Mouse (Mus musculus) lung, postnatal 0 days (tissue): ENCODE measurements around the gene Usp6nl. TPM values are rescaled to one million over a fixed set of nuclear protein-coding genes. Genes with fewer than 3 reads are reported as not detected.

Experiments
- ATAC-seq: fragments of 200-750 bp; cut with Nextera tagmentation; 2 replicates; pipeline ENCODE4 v1.8.0; 2017; ENCODE audit warnings: moderate library complexity
- DNase-seq: peaks from one replicate; pipeline ENCODE4 v3.0.0-alpha.2; 2016; ENCODE audit warnings: low spot score
- H3K27ac ChIP-seq: fragments of 300-500 bp; sonication (generic); 2 replicates; pipeline ENCODE4 v1.5.1; 2014; ENCODE audit warnings: antibody characterized with exemption, mild to moderate bottlenecking, low read length, mixed read lengths
- H3K27me3 ChIP-seq: fragments of 300-500 bp; sonication (generic); replicated peaks from 2 replicates; pipeline ENCODE4 v1.6.1; 2014; ENCODE audit warnings: low read length, mixed read lengths; ENCODE audit not compliant: insufficient read depth
- H3K36me3 ChIP-seq: fragments of 300-500 bp; sonication (generic); 2 replicates; pipeline ENCODE4 v1.6.1; 2014; ENCODE audit warnings: low read length, mixed read lengths; ENCODE audit not compliant: insufficient read depth
- H3K4me1 ChIP-seq: fragments of 300-500 bp; sonication (generic); 2 replicates; pipeline ENCODE4 v1.6.1; 2014; ENCODE audit warnings: antibody characterized with exemption, low read depth, low read length, mixed read lengths; ENCODE audit not compliant: insufficient read depth
- H3K4me2 ChIP-seq: fragments of 300-500 bp; sonication (generic); replicated peaks from 2 replicates; pipeline ENCODE4 v1.6.1; 2014; ENCODE audit warnings: low read depth, mild to moderate bottlenecking, low read length, moderate library complexity, mixed read lengths
- H3K4me3 ChIP-seq: fragments of 300-500 bp; sonication (generic); 2 replicates; pipeline ENCODE4 v1.5.1; 2014; ENCODE audit warnings: low read depth, low read length
- H3K9ac ChIP-seq: fragments of 300-500 bp; sonication (generic); replicated peaks from 2 replicates; pipeline ENCODE4 v1.6.1; 2014; ENCODE audit warnings: low read depth, mild to moderate bottlenecking
- H3K9me3 ChIP-seq: fragments of 300-500 bp; sonication (generic); 2 replicates; pipeline ENCODE4 v1.6.1; 2016; ENCODE audit warnings: low read length, mixed read lengths
- CTCF ChIP-seq: IDR thresholded peaks from 2 replicates; pipeline ENCODE4 v1.5.1; 2016; ENCODE audit warnings: antibody characterized with exemption, mild to moderate bottlenecking
- EP300 ChIP-seq: IDR thresholded peaks from 2 replicates; pipeline ENCODE4 v1.6.1; 2016; ENCODE audit warnings: antibody characterized with exemption, mild to moderate bottlenecking, control low read depth
- WGBS: fragments of 180-500 bp; shearing (Covaris S2); extraction: QIAGEN DNeasy Blood & Tissue Kit; methylation state at CpG from one replicate; pipeline ENCODE4 v1.1.7; 2014; 5-methylcytosine and 5-hydroxymethylcytosine counted together
- polyA plus RNA-seq: library from polyadenylated mRNA; unstranded; fragments of >200 nt; fragmentation: Nextera tagmentation; extraction: Ambion mirVana; gene quantifications from 2 replicates; pipeline ENCODE4 v1.2.1, GENCODE M21; 2015

Usp6nl gene
- polyA plus RNA-seq, 1 experiment from 2014 or later: 9.5 TPM

DNA sequence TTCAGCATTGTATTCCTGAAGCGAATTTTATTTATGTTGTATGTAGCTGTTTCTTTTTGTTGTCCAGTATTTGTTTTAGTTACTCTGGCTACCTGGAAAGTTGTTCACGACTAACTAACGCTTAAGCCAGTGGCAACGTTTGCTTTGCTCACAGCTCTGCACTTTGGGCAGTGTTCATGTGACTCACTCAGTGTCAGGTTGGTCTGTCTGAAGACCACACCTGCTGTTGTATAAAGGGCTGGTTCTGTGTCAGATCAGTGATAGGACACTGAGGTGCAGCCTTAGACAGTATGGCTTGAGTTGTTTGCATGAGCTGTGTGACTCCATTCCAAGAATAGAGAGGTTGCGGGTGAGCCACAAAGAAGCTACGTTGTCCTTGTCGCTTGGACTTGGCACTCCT lies 6.5 kb downstream of the Usp6nl start:
- Histone ChIP-seq H3K9ac (no peak overlapping the region), H3K4me2 (no peak overlapping the region), H3K4me1 (peaks cover 19% of the 10 kb centered on the region; the same call in 1 of the 2 replicates), H3K27ac (no peak overlapping the region), H3K4me3 (no peak overlapping the region), H3K9me3 (no peaks in the 10 kb centered on the region), H3K27me3 (no peaks in the 10 kb centered on the region), H3K36me3 (no peaks in the 10 kb centered on the region)
- ATAC-seq (no peak), DNase-seq (no peak)
- TF ChIP-seq CTCF (no peak), EP300 (no peak)
- WGBS: 80% methylated on average over 7 of the region's 7 CpGs

DNA sequence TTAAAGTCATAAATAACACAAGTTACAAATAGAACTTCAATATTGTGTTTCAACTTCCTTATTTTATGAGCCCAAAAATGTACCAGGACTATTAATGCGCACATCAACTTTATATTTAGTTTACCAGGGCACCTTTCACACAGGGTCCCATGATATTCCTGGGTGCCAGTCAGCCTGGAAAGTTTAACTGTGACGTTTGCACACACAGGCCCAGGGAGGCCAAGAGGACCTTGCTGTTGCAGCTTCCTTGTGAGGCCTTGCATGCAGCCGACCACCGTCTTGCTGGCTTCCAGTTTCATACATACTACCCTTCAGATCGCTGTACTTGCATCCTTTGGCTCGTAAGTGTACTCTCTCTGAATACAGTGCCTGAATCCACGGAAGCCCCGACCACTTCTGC lies 8.3 kb downstream of the Usp6nl start:
- Histone ChIP-seq H3K9me3 (no peaks in the 10 kb centered on the region), H3K4me3 (no peak overlapping the region), H3K27ac (no peak overlapping the region), H3K4me1 (peaks cover 13% of the 10 kb centered on the region; the same call in 1 of the 2 replicates), H3K4me2 (no peak overlapping the region), H3K27me3 (no peaks in the 10 kb centered on the region), H3K9ac (no peak overlapping the region), H3K36me3 (no peaks in the 10 kb centered on the region)
- ATAC-seq: no peak
- TF ChIP-seq CTCF (no peak), EP300 (no peak)
- DNase-seq: no peak
- WGBS: 62% methylated on average over 8 of the region's 8 CpGs

DNA sequence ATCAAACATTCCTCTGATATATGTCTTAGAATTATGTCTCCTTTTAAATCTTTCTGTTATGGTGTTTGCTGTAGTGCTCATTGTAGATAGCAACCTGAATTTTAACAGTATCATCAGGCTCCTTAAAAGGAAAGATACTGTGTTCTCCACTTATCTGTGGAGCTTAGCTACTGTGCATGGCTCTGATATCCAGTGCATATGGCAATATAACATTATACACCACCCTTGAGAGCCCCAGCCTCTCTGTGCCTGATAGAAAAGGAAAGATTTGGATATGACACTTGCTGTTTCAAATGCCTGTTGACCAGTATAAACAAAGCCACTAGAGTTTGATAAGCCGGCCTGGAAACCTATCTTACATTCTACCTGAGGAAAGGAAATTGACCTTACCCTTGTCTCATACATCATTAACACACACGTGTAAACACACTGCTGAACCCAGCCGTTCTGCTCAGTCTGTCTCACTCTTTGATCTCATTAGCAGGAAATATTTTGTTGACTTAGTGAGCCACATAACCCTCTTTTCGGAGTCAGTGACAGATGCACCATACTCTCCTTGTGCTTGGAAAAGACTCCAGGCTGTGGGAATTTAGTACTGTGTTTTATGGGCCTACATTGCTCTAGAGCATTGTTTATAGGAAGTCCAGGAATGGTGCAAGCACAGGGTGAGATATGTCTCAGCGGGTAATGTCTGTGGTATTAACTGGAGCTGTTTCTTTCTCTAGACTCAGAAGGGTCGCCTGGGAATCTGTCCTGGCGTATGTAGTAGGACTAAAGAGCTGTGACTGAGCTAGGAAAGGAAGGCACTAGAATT lies 9.1 kb downstream of the Usp6nl start:
- ATAC-seq: 0 out of 2 replicates have a peak, but pooled peaks have one; percentile 28
- Histone ChIP-seq H3K4me3 (no peak overlapping the region), H3K9ac (no peak overlapping the region), H3K9me3 (no peaks in the 10 kb centered on the region), H3K36me3 (no peaks in the 10 kb centered on the region), H3K27me3 (no peaks in the 10 kb centered on the region), H3K4me2 (no peak overlapping the region), H3K27ac (peak overlapping the region; percentile 11; the same call in 1 of the 2 replicates), H3K4me1 (peaks cover 13% of the 10 kb centered on the region; the same call in 1 of the 2 replicates)
- peak; percentile 26 for DNase-seq
- no peak for TF ChIP-seq CTCF
- 32% methylated on average over 7 of the region's 7 CpGs for WGBS

DNA sequence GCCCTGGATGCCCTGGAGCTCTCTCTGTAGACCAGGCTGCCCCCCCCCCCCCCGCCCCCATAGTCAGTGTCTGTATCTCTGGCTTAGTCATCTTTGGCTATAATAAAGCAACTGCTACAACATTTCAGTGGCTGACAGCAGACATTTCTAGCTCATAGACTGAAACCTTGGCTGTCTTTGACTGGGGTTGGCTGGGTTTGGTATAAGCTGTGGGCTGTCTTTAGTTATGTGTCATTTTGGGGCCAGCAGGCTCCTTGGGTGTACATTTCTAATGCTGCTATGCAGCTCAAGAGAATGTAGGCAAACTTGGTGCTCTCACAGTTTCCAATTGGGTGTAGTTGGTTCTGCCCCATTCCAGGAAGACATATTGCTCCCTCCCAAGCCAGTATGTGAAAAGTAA lies 11.1 kb downstream of the Usp6nl start:
- TF ChIP-seq CTCF: no peak
- no peak for TF ChIP-seq EP300
- no peaks in the 10 kb centered on the region for H3K27me3 ChIP-seq
- 89% methylated on average over 1 of the region's 1 CpGs for WGBS
- H3K9me3 ChIP-seq: no peaks in the 10 kb centered on the region
- H3K4me1 ChIP-seq: peaks cover 21% of the 10 kb centered on the region
- DNase-seq: peak; percentile 11
- no peak overlapping the region for H3K4me3 ChIP-seq
- peak overlapping the region; percentile 2; the same call in 1 of the 2 replicates for H3K27ac ChIP-seq
- H3K9ac ChIP-seq: no peak overlapping the region
- no peak overlapping the region for H3K4me2 ChIP-seq
- H3K36me3 ChIP-seq: no peaks in the 10 kb centered on the region
- peak; percentile 9; the same call in 1 of the 2 replicates for ATAC-seq

DNA sequence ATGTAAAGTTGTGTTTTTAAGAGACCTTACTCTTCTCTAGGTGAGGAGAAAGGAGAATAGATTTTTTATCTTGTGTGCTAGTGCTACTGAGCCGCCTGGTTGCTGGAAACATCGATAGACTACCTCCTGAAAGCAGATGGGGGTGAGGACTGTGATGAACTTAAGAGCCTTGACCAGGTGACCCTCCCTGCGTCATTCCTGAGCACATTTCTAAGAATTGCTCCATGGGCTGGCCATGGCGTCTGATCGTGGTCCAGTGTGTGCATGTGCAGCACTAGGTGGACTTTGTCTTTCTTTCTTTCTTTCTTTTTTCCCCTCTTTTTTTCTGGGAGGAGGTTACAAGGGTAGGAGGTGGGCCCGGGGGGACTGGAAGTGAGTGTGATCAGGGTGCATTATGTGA lies 11.5 kb downstream of the Usp6nl start:
- ATAC-seq (no peak), DNase-seq (no peak)
- H3K4me3 ChIP-seq: no peak overlapping the region
- H3K27ac ChIP-seq: peak overlapping the region; percentile 2; the same call in 1 of the 2 replicates
- H3K9me3 ChIP-seq: no peaks in the 10 kb centered on the region
- peaks cover 21% of the 10 kb centered on the region for H3K4me1 ChIP-seq
- H3K36me3 ChIP-seq: no peaks in the 10 kb centered on the region
- TF ChIP-seq EP300 (no peak), CTCF (no peak)
- 84% methylated on average over 6 of the region's 6 CpGs for WGBS
- no peak overlapping the region for H3K9ac ChIP-seq
- H3K27me3 ChIP-seq: no peaks in the 10 kb centered on the region
- no peak overlapping the region for H3K4me2 ChIP-seq

DNA sequence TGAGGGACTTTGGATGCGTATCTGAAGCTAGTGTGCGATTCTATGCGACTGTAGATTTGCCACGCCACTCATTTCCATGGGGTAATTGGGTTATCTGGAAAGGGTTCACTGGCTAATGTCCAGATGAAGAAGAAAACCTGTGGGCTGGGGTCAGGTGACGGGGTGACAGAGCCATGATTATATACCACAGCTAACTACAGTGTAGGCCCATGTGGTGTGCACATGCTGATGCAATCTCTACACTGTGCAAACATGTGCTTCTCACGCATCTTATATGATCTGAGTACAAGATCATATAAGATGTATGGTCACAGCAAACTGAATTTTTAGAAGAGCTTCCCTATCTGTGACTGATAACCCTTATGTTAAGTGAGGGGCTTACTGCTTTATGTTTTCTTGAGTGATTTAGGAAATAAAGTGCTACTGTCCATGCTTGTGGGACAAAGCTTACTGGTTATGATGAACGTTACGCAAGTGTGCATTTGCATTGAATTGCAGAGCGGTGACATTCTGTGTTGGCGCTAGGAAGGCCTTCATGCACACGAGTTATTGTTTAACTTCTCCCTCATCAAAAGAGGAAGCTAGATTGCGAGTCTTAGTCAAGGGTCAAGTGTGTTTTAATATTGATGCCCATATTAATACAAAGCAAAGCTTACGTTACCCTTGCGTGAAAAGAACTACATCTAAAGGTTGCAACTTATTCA lies 12.7 kb downstream of the Usp6nl start:
- H3K9ac ChIP-seq: no peak overlapping the region
- H3K27me3 ChIP-seq: no peaks in the 10 kb centered on the region
- H3K27ac ChIP-seq: no peak overlapping the region
- ATAC-seq: peak; percentile 23; the same call in 1 of the 2 replicates
- DNase-seq: peak; percentile 53
- TF ChIP-seq EP300: no peak
- TF ChIP-seq CTCF: no peak
- H3K4me2 ChIP-seq: no peak overlapping the region
- H3K4me1 ChIP-seq: peaks cover 22% of the 10 kb centered on the region
- no peak overlapping the region for H3K4me3 ChIP-seq
- WGBS: 61% methylated on average over 14 of the region's 14 CpGs
- no peaks in the 10 kb centered on the region for H3K9me3 ChIP-seq
- H3K36me3 ChIP-seq: no peaks in the 10 kb centered on the region
